Mouse (Mus musculus) left cerebral cortex, adult 18-20 months (tissue): ENCODE measurements around the gene Gns. TPM values are rescaled to one million over a fixed set of nuclear protein-coding genes. Genes with fewer than 3 reads are reported as not detected.

ENCODE experiments used
- DNase-seq, 2 experiments: peaks; one replicate each; pipeline ENCODE4 v3.0.0; 2021 to 2022; ENCODE audit warnings: low spot score in 2 of 2, mixed read lengths in 1 of 2
- total RNA-seq, 2 experiments: library from RNA; stranded (reverse); gene quantifications; 2 replicates each; pipeline ENCODE4 v1.2.3; 2021

Gene Gns
- total RNA-seq, 2 experiments from 2014 or later = 86.7 to 87.1 TPM

DNA sequence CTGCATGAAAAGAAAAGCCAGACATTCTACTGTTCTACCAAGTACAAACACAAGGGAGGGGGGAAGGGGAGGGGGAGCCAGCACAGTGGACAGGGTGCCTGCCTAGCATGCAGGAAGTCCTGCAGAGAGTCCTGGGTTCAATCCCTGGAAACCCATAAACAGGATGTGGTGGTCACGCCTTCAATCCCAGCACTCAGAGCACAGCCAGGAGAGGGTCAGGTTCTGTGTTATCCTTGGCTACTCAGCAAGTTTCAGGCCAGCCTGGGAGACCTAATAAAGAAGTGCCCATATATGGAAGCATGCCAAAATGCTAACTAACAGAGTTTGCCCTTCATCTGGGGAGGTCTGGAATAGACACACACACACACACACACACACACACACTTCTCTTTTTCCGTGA lies 64.2 kb downstream of the Gns start:
- DNase-seq = no peak

GRCm38 (mm10) chr10:121429581-121429980 lies 64.7 kb downstream of the Gns start:
- no peak for DNase-seq

DNA sequence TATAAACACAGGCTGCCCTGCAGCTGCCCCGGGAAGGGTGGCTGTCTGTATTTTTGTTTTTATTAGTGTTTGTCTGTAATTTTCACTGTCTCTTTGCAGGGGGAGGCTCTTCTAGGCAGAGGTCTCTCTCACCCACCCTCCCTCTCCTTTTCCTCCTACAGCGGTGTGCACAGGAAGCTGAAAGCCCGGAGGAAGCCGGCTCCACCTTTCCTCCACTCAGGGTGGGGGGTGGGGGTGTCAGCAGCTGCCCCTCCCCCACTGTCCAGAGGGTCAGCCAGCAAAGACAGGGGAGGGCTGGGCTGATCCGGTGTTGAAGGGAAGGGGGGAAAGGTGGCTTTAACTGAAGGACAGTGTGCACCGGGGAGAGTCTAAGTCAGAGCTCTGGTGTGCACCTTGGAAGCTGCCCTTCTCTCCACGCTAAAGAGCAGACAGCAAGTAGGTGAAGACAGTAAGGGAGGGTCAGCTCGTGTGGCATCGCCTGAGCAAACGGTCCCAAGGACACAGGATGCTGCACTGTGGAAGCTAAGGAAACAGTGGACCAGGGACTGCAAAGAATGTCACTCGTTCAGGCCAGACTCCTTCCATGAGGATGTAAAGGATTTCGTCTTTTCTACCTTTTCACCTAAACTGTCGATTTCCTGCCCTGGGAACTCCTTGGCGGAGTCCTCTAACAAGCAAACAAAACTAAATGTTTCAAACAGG lies 65.2 kb downstream of the Gns start:
- no peak for DNase-seq

- DNase-seq = no peak
Observed at GRCm38 (mm10) chr10:121430764-121431540, 66.1 kb downstream of the Gns start.

DNA sequence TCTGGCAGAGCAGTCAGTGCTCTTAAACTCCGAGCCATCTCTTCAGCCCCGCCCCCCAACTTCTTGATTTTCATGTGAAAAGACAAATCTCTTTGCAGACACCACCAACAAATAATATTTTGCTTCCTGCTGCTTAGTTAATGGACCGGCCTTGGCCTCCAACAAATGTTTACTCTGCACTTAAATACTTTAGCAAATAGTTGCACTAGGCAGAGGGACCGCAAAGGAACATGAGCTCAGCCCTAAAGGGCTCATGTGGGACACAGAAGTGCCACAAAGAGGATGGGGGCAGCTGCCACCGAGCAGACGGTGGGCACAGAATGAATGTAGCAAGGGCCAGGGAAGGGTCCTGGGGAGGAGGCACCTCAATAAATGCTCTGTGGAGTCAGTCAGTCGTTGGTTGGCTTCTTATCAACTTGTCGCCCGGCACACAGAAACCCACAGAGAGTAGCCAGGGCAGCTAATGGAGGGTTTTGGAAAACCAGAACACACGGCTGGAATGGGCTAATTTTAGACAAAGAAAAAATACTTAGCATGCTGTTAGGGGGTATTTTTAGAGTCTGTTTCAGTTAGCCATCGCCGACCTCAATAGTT lies 67.2 kb downstream of the Gns start:
- DNase-seq = no peak

- no peak for DNase-seq
Observed at GRCm38 (mm10) chr10:121432635-121433280, 67.9 kb downstream of the Gns start.

DNA sequence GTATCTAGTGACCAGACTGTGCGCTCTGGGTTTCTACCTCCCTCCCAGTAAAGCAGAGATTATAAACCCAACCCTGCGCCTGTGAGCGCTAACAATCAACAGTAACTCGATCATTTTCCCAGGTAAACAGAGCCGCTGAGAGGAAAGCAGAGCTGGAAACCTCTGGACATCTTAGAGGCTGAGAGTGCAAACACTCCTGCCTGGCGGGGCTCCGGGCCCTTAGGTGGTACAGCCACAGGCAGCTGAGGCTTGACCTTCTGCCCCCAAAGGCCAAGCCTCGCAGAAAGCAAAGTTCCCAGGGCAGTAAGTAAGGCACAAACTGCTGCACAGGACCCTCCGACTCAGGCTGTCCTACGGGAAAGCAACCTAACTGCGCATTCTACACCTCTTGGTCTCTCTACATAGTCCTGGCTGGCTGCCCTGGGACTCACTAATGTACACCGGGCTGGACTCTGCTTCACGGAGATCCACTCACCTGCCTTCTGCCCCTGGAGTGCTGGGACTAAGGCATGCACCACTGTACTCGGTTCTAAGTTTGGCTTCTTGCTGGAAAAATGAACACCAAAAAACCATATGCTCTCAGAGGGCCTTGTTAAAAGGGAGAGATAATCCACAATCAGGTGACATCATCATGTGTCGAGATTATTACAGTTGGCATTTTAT lies 69.7 kb downstream of the Gns start:
- no peak for DNase-seq

DNA sequence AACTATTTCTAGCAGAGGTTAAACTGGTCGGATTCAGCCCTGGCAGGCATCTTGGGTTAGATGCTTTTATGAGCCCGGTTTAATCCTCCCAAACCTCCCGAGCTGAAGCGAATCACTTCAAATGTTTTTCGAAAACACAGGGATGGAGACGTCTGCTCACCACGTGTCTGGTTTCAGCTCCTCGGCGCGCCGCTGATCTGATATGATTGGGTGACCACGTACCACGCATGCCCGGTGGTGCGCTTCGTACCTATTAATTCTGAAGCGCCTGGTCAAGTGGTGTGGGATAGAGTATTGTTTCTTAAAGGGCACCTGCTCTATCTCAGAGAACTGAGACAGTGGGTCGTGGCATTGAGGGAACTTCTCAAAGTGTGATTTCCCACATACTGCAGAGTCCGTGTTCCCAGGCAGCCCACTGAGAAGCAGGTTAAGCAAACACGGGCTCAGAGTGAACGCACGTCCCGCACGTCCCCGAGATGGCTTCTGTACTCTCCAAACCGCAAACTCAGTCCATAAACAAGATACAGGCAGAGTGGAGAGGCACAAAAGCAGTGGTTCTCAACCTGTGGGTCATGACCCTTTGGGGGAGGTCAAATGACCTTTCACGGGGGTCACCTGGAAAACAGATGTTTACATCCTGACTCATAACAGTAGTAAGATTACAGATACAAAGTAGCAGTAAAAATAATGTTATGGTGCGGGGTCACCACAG lies 70.8 kb downstream of the Gns start:
- DNase-seq = no peak

- no peak for DNase-seq
Observed at GRCm38 (mm10) chr10:121436258-121436645, 71.4 kb downstream of the Gns start.

GRCm38 (mm10) chr10:121436693-121437092 lies 71.8 kb downstream of the Gns start:
- no peak for DNase-seq

GRCm38 (mm10) chr10:121438109-121438508 lies 73.2 kb downstream of the Gns start:
- DNase-seq = no peak

DNA sequence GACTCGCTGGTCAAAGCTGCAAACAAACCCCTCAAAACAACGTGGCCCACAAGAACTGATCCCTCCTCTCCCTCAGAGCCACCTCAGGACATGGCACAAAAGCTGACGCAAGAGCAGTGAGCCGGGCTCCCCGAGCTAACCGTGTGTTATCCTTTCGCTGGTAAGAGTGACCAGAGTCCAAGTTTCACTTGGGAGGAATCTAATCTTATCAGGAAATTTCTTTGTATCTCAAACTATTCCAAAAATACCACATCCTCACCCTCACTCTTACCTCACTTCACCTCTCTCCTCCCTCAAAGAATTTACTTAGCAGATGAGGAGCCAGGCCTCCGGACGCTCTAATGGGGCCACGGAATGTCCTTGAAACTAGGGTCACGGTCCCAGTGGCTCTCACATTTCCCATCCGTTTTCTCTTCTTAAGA lies 74.4 kb downstream of the Gns start:
- no peak for DNase-seq

DNA sequence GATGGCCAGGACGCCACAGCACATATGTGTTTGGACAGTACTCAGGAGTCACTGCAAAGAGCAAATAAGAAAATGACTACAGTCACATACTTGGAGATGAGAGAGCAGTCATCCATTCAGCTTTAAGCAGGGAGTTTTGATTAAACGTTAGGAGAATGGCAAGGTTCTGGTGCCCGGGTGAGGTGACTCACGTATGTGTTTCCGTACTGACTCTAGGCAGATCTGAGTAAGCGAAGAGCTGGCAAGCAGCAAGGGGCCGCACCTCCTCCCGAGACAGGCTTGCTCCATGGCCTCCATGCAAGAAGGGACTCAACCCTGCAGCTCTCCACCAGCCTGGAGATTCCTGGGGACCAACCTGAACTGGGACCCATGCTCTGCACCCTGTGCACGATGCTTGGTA lies 78.9 kb downstream of the Gns start:
- DNase-seq = no peak

DNA sequence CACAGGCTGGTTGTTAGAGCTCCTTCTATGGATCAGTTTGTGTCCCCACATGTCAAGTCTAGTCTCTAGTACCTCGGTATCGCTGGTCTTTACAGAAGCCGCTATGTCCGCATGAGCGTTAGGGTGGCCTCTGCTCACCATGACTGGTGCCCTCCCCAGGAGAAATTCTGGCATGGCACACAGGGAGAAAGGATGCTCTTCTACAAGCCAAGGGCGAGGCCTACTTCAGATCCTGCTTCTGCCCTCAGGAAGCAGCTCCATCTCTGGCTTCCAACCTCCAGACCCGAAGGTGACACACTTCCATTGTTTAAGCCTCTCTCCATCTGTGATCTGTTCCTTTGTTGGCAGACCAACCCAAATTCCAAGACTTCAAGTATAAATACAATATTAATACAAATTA lies 79.3 kb downstream of the Gns start:
- DNase-seq = no peak

- no peak for DNase-seq
Observed at GRCm38 (mm10) chr10:121445808-121446207, 80.9 kb downstream of the Gns start.

Other genes starting within 250 kb of the Gns start
- gene Tbc1d30, start 13.8 kb upstream of the Gns start, total RNA-seq = 10 to 100 TPM; 80.3 to 95.1 TPM
- 10 to 100 TPM; 39.4 to 49.7 TPM for gene Rassf3, start 111.3 kb downstream of the Gns start, total RNA-seq
- 10 to 100 TPM; 49.1 to 50.3 TPM for gene Tbk1, start 221.7 kb downstream of the Gns start, total RNA-seq